Mouse (Mus musculus) gastrocnemius, adult 2 months (tissue): ENCODE measurements at regions not wholly inside any gene's neighbourhood (a gene's known extent, or its start where the extent isn't known, plus 50 kb on each side); places are given as distances from the start of the nearest gene placed in this dataset.

Source experiments
- DNase-seq: peaks from one replicate; pipeline ENCODE4 v3.0.0; 2022
- H3K27ac ChIP-seq: fragments of 200-600 bp; 2 replicates; pipeline ENCODE4 v1.8.1; 2022; ENCODE audit warnings: mild to moderate bottlenecking
- H3K4me3 ChIP-seq: fragments of 200-600 bp; 2 replicates; pipeline ENCODE4 v1.8.1; 2022; ENCODE audit warnings: mild to moderate bottlenecking, moderate library complexity
- CTCF ChIP-seq: fragments of 200-600 bp; IDR thresholded peaks from 2 replicates; pipeline ENCODE4 v1.8.1; 2022; ENCODE audit warnings: antibody characterized with exemption, mild to moderate bottlenecking, moderate library complexity
- intact Hi-C: fragments of 180-260 bp; cut with DNase I; formaldehyde crosslinking; loops from one replicate; pipeline ENCODE4 v1.15.1; 2025

DNA sequence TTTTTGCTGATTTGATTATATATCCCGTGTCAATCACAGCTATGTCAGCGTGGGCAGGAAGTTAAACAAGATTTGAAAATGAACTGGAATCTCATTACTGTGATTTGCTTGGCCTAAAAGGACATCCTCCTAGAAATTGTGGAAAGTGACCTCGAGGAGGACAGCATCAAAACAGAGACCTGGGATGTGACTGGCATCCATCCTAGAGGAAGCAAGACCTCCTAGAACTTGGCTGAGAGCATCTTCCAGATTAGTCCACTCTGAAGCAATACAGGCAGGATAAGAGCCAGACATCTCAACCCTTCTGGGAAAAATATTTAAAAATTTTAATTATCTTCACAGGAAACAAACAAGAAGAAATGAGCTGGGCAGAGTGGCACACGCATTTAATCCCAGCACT, 136.1 kb downstream of the Hs3st3b1 start:
- TF ChIP-seq CTCF, result no peak
- intact Hi-C loops, result no loop called here
- DNase-seq, result no peak
- H3K27ac ChIP-seq, result no peak overlapping the region
- no peak overlapping the region for H3K4me3 ChIP-seq

DNA sequence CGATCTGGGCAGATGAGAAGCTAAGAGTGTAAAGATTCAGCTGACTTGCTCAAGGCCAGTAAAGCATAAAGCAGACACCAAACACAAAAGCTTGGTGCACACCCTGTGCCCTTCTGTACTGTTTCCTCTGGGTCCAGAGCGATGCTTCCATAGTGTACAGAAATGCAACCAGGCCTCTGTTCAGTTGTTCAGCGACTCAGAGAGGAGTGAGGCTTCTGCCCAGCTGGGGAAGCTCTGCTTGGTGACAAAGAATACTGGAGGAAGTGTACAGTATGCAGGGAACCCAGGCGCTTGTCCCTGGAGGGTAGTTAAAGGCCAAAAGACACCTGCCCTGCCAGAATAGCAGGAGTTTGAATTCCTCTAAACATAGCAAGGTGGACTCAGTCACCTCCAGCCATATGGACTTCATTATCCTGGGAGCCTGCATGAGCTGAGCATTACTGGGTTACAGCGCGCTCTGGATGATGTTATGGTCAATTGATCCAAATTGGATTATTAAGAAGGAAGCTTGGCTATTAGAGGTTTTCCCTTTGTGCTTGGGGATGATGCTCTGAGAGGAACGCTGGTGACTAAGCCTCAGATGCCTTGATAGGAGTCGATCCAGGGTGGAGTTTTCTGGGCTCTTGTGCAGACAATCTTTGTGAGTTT, 132.5 kb downstream of the Hs3st3b1 start:
- no peak overlapping the region for H3K4me3 ChIP-seq
- no peak for DNase-seq
- intact Hi-C loops, result no loop called here
- H3K27ac ChIP-seq, result no peak overlapping the region
- TF ChIP-seq CTCF, result no peak

DNA sequence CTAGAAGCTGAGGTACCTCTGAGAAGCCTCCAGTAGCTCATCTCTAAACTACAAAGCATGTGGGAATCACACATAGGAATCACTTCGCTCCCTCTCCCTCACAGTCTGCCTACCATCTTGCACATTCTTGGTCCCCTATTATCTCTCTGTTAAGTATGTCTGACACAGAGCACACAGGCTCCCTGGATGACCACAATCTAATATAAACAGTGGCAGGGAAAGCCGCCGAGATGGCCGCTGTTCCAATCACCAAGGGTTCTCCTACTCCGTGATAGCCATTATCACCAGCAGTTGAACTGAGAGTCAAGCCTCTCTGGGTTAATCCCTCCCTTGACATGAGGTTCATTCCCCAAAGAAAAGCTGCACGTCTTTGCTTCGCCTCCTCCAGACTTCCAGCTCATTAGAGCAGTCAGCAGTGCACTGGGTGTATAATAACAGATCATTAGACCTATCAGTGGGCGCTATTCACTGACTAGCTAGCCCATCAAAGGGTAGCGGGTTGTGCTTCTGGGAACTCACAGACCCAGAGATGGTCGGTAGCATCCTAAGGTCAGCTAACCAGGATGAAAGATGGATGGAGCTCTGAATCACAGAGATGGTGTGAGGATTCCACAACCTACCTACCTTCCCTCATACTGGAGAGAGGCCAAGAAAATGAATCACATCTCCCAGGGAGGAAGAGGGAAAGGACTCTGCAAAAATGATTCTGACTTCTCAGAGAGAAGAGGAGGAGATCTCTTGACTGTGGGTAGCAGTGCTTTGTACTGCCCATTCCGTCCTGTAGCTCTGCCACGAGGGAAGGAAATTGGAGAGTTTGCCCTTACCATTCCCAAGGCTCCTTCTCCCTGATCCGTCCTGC, 130.9 kb downstream of the Hs3st3b1 start:
- no peak for DNase-seq
- Histone ChIP-seq H3K4me3 (no peak overlapping the region), H3K27ac (no peak overlapping the region)
- TF ChIP-seq CTCF, result no peak
- intact Hi-C loops, result no loop called here

DNA sequence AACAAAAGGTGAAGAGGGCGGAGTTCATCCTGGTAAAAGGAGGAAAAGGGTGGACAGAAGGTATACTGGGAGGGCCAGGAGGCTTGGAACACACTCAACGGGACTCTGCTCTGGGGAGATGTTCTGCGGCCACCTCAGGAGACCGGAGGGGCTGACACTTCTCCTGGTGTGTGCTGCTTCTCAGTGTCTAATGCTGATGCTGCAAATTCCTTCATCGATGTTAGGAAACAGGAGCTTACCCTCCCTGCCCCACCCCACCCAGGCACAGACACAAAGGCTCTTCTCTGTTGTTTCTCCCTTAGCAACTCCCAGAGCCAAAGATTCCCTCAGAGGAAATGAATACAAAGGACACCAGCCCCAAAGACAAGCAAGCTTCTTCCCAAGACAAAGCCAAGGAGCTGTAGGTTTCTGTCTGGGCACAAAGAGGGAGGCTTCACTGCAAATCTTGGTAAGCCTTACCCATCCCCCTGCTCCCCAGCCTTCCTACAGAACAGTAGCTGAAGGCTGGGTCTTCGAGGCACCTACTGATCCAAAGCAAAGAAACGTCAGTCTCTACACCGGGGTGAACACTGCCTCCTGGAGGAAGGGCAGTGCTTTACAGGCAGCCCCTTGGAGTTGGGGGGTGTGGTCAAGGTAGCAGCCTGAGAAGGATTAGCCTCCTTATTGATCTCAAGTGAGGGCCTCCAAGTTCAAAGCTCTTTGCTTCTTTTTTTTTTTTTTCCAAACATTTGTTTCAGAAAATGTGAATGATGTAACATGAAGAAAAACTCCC, 128.2 kb downstream of the Hs3st3b1 start:
- DNase-seq, result no peak
- no peak for TF ChIP-seq CTCF

DNA sequence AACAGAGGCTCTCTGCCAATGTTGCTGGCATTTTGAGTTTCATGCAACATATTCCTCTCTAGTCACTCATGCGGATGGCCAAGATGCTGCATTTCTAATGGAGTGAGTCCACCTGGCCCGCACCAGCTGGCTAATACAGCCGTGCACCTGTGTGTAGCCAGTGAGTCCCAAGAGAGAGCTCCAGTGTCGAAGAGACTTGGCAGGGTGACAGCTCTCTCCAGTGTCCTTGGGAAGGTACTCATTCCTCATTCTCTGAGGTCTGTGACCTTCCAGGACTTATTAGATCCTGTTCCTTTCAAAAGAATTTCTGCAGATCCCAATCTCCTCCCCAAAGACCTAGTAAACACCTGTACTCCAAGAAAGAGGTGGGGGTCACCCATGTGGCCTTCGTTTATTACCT, 109.9 kb downstream of the Hs3st3b1 start:
- intact Hi-C loops, result no loop called here
- DNase-seq, result no peak
- H3K4me3 ChIP-seq, result no peak overlapping the region

More for the DNA sequence above, 128.2 kb downstream of the Hs3st3b1 start:
- Histone ChIP-seq H3K27ac (no peak overlapping the region), H3K4me3 (no peak overlapping the region)
- intact Hi-C loops, result no loop called here

DNA sequence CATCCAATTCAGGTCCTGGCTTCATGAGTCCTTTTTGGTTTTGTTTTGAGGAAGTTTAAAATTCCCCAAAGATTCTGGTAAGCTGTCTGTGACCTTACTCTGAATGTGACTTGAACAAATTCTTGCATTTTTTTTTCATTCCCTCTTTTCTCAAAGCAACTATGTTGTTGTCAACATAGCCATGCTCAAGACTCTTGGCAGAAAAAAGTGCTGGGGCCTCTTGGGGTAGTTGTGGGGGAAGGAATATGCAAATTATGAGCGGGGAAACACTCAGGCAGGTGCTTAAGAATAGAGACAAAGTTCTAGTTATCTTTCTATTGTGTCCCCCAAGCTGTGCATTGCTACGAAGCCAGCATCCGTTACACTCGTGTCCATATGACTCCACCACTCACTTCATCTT, 99.2 kb downstream of the Hs3st3b1 start:
- intact Hi-C loops, result no loop called here
- Histone ChIP-seq H3K27ac (no peak overlapping the region), H3K4me3 (no peak overlapping the region)
- no peak for DNase-seq
- TF ChIP-seq CTCF, result no peak

More for the DNA sequence above, 109.9 kb downstream of the Hs3st3b1 start:
- no peak overlapping the region for H3K27ac ChIP-seq
- no peak for TF ChIP-seq CTCF

DNA sequence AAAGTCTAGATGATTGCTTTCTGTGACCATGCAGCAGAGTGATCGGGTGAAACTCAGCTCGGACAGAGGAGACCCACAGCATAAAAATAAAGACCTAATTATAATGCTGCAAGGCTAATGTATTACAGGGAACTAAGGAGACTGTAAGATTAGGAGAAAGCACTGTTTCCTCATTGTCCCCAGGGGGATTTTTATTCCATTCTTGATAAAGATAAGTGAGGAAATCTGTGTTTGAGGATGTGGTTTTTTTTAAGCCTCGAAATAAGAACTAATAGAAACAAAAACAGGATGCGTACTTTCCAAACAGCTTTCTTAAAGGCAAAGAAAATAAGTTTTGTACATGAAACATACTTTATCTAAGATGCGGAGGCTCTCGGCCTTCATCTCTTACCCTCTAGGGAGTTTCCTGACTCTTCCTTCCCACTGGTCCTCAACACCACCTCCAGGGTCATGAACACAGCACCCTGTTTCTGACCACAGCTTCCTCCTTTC, 94.8 kb downstream of the Hs3st3b1 start:
- intact Hi-C loops, result no loop called here
- no peak for TF ChIP-seq CTCF
- Histone ChIP-seq H3K27ac (no peak overlapping the region), H3K4me3 (no peak overlapping the region)
- DNase-seq, result no peak

DNA sequence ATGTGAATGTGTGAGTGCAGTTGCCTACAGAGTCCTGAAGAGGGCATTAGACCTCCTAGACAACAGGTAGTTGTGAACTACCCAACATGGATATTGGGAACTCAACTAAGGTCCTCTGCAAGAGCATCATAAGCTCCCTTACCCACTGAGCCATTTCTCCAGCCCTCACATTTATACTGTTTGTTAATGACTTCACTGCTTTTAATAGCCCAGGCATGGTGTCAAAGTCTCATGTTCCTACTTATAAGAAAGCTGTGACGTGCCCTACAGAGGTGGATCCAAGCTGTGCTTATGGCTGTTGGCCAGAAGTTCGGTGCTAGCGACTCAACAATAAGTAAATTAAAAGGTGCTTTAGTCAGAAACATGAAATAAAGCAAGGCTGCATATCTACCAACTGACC, 88.6 kb downstream of the Hs3st3b1 start:
- no peak for DNase-seq
- no peak overlapping the region for H3K27ac ChIP-seq
- no peak overlapping the region for H3K4me3 ChIP-seq
- intact Hi-C loops, result no loop called here
- no peak for TF ChIP-seq CTCF

DNA sequence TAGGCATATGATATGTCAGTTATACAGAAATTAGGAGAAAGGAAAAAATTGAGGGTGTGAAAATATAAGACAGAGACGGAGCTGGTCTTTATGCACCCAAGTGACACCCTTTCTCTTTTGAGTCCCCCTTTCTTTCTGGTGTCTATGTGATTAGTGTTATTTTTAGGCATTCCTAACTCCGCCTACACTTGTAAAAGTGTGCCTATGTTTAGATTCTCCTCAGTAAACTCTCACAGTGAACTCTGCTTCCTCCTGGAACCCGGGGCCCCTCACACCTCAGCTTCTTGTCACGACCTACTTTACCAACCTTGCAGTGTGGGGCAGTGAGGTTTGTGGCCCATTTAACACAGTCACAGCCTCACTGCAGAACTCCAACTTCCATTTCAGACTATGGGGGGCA, 88.0 kb downstream of the Hs3st3b1 start:
- no peak for TF ChIP-seq CTCF
- intact Hi-C loops, result no loop called here
- Histone ChIP-seq H3K27ac (no peak overlapping the region), H3K4me3 (no peak overlapping the region)
- DNase-seq, result no peak

DNA sequence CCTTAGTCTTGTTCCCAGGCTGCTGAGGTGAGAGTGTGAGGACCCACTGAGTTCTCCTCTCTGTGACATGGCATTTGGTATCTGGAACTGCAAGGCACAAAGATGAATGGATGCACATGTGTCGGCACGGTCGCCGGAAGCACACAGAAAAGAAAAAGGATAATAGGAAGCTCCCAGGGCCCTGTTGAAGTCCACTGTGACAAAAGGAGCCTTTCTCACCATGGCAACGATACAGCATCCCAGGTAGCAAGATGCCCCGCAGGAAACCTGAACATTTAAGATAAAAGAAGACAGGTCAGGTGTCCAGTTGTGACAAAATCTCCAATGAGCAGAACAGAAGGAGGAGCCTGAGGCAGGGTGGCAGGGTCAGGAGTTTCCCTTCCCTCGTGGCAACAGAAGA, 87.5 kb downstream of the Hs3st3b1 start:
- no peak for DNase-seq
- intact Hi-C loops, result no loop called here
- Histone ChIP-seq H3K27ac (no peak overlapping the region), H3K4me3 (no peak overlapping the region)
- TF ChIP-seq CTCF, result no peak
